Mouse (Mus musculus): ENCODE data around the gene Pogz.

DNA sequence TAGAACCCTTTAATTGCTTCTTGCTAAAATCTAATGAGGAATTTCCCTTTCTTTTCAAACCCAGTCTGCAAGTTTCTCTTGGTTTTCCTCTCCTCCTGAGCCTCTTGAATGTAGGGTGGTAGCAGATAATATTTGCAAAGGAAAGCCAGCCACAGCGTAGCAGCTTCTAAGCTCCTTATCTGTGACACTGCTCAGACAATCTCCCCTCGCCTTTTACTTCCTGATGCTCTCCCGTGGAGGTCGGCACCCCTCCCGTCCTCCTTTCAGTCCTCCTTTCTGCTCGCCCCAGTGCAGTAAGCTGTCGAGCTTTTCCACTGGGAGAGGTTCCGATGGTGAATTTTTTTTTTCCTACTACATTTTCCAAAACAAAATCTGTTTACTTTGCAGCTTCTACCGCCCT, 5.3 kb upstream of the Pogz start:
- TF ChIP-seq CTCF (IDR thresholded peaks at IDR 0.05; ENCODE audit: insufficient read depth, low read length) (no peak), POLR2A (IDR thresholded peaks at IDR 0.05; ENCODE audit: borderline replicate concordance, extremely low read depth, low read depth, low read length) (no peak)

Measured in lung, adult 2 months (tissue).